Mouse (Mus musculus): ENCODE measurements around the gene Psma5.
"Not testable (repeated sequence)": the region's sequence is repeated elsewhere in the genome, so short reads cannot be mapped to it uniquely, and the experiment has no call there.

The Psma5 gene

GRCm38 (mm10) chr3:108256719-108257637 is at the start of gene Psma5:
Gene Psma5, plus strand, starts transcription at chr3:108256926.
- DNase-seq (ENCODE audit: low read depth, low spot score) = peak; percentile 99

- no peak for DNase-seq (ENCODE audit: low read depth, low spot score)
Measured at GRCm38 (mm10) chr3:108209001-108209400, 47.7 kb upstream of the Psma5 start.

DNA sequence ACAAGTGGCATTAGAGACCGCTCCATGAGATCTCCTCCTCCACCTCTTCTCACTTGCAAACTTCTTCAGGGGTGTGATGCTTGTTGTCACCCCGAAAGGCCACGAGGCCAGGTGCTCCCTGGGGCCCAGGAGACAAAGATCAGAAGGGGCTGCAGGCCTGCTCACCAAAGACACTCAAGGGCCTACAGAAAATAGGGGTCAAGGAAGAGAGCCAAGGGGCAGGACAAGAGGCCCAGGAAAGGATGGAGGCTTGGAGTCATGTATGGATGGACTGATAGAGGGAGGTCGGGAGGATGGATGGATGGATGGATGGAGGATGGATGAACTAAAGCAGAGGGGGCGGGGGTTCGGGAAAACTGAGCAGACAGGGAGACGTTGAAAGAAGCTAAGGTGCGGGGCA is 47.2 kb upstream of the Psma5 start:
- DNase-seq (ENCODE audit: low read depth, low spot score) = no peak

- peak; percentile 98 for DNase-seq (ENCODE audit: low read depth, low spot score)
Measured at GRCm38 (mm10) chr3:108209946-108210770, 46.6 kb upstream of the Psma5 start.

GRCm38 (mm10) chr3:108210771-108211139 is 46.0 kb upstream of the Psma5 start, which contains the start of gene Atxn7l2:
Gene Atxn7l2, minus strand, starts transcription at chr3:108210934.
- DNase-seq (ENCODE audit: low read depth, low spot score) = peak; percentile 82

GRCm38 (mm10) chr3:108211845-108212244 is 44.9 kb upstream of the Psma5 start:
- DNase-seq (ENCODE audit: low read depth, low spot score) = no peak

- DNase-seq (ENCODE audit: low read depth, low spot score) = no peak
Measured at GRCm38 (mm10) chr3:108212406-108212805, 44.3 kb upstream of the Psma5 start.

- DNase-seq (ENCODE audit: low read depth, low spot score) = peak; percentile 64
Measured at GRCm38 (mm10) chr3:108214734-108215133, 42.0 kb upstream of the Psma5 start.

GRCm38 (mm10) chr3:108220661-108221060 is 36.1 kb upstream of the Psma5 start:
- DNase-seq (ENCODE audit: low read depth, low spot score) = no peak

DNA sequence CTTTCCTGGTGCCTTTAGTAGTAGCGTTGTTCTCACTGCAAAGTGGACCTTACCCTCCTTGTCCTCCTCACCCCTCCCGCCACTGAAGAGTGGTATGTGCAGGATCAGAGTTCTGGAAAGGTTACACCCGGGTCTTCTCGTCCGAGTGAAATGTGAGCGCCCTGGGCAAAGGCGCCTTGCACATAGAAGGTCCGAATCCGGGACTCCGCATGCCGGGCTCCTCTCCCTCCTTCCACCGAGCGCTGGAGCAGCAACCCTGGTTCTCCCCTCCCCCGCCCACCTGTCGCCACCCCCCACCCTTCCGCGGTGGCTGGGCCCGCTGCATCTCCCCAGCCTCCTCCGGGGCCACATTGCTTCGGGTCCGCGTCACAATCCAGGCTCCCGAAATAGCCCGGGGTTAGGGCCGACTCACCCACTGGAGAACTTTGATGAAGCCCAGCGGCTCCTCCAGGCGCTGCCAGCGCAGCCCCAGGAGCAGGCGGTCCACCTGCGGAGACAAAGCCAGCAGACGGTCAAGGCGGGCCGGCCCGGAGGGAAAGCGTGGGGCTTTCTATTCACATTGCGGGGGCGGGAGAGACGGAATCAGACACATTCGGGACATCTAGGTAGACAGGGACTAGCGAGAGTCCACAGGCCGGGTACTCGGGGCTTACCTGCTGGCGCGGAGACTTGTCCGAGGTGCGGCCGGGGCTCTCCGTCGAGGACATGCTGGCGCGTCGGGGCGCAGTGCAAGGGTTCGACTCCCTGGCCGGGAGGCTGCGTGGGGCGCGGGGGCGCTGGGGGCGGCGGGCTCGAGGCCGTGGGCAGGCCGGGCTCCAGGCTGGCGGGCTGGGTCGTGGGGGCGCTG is 30.8 kb upstream of the Psma5 start:
- DNase-seq (ENCODE audit: low read depth, low spot score) = no peak

DNA sequence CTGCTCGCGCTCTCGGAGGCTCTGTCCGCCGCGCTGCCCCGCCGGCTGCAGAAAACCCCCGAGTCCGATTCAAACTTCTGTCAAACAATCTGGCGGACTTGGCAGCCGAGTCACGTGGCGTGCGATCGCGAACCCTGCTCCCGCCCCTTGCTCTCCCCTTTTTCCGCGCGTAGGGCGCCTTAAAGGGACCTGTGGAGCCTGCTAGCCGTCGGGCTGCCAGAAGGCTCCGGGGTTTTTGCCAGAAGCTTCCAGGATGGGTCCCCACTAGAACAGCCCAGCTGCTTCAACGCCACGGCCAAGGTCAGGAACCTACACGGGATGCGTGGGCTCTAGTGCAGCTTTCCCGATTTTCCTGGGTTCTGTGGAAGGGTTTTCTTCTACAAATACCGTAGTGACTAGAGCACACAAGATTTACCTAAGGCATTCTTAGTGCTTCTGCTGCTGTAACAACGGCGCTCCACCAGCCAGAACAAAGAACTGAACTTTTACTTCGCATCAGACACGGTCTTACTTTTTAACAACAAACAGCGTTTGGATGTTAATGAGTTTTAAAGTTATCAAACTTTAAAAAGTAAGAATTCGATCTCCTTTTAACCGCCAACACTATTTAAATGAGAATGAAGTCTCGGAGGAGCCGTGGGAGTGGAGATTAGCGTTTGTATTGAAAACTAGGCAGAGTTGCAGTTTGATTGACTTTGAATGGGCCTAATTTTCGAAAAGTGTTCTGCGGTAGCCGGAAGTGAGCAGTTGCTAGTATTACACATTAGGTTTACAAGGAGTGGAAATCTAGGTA is 30.0 kb upstream of the Psma5 start, which contains the start of gene Sypl2:
Gene Sypl2, minus strand, starts transcription at position 91 of the 793 bp plus-strand sequence.
- DNase-seq (ENCODE audit: low read depth, low spot score) = peak; percentile 47

DNA sequence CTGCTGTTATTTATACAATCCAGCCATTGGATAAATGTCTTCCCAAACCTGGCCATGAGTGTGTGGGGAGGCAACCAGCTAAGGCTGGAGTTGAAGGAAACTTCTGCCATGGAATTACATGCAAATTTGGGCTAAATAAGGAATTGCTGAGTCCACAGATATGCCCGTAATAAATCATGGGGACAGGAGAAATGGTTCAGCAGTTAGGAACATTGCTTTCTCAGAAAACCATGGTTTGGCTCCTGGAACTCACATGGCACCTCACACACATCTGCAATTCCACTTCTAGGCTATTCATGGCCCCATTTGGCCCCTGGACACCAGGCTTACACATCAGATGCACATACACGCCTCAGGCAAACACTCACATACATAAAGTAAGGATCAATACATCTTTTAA is 29.2 kb upstream of the Psma5 start:
- no peak for DNase-seq (ENCODE audit: low read depth, low spot score)

DNA sequence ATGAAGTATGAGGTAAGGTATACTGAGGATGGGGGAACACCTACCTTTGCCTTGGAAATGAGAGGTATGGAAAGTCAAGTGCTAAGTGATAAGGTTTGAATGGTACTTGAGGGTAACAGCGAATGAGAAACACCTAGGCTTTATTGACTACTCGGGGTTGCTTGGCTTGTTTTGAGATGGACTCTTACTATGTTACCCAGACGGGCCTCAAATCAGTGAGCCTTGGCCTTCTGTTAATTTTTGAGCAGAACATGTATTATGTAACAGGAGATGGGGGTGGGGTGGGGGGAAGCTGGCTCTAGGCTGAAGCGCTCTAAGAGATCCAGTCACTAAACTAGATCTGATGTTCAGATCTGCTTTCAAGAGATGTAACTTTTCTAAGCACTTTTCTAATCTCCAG is 25.1 kb upstream of the Psma5 start:
- no peak for DNase-seq (ENCODE audit: low read depth, low spot score)

GRCm38 (mm10) chr3:108237474-108238102 is 19.1 kb upstream of the Psma5 start:
- not testable (repeated sequence) for DNase-seq (ENCODE audit: low read depth, low spot score)

GRCm38 (mm10) chr3:108241243-108241839 is 15.4 kb upstream of the Psma5 start:
- DNase-seq (ENCODE audit: low read depth, low spot score) = no peak

DNA sequence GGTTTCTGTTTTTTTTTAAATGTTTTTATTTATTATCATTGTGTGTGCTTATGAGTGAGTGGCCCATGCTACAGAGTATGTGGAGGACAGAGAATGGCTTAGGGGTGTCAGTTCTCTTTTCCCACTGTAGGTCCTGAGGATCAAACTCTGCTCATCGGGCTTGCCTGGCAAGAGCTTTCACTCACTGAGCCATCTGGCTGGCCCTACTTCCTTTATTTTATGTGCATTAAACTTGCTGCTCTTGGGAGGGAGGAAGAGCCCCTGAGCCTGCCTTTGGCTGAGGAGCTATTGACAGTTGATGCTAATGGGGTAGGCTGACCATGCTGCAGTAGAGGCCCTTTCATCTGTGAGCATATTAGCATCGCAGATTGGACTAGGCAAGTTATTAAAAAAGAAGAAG is 9.9 kb upstream of the Psma5 start:
- DNase-seq (ENCODE audit: low read depth, low spot score) = no peak

DNA sequence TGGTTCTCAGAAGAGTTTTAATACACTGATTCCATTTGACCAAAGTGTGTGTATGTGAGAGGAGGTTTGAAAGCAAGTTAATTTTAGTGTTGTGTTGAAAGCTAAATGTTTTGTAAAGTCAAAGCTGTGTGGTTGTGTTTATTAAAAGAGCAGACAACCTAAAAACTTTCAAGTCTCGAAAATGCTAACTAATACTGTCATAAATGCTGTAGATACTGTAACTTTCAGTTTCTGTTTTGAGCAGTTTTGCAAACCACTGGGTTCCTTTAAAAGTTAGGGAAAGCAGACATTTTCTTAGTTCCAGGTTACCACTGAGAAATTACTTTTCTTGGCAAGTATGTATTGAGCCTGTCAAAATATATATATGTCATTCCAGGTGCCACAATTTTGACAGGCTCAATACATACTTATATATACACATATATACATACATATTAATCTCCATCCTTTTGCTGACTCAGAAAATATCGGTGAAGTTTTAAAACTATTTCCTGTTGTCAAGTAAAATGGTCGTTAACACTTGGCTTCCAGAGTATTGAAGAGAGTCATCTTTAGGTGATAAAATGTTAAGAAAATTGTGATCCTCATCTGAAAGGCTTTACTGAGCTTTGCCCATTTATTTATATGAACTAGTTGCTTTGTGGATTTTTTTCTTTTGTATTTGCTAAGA is 1.2 kb downstream of the Psma5 start:
- no peak for DNase-seq (ENCODE audit: low read depth, low spot score)

- no peak for DNase-seq (ENCODE audit: low read depth, low spot score)
Measured at GRCm38 (mm10) chr3:108259319-108259718, 2.6 kb downstream of the Psma5 start.

DNA sequence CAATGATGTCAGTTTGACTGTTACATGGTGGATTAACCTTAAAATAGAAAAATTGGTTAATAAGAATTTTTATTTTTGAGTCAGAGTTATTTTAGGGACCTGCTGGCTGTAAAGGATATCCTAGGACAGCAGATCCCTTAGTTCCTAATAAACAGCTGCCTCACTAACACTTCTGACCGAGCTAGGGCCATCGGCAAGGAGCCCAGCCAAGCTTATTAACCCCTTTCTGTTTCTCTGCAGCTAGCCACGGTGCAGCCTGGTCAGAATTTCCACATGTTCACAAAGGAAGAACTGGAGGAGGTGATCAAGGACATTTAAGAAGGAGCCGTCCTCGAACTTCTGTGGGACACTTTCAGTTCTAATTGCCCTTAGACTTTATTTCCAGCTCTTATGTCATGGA is 22.8 kb downstream of the Psma5 start:
- not testable (repeated sequence) for DNase-seq (ENCODE audit: low read depth, low spot score)
